Mouse (Mus musculus): ENCODE results near the gene Tff1.

Gene Tff1

DNA sequence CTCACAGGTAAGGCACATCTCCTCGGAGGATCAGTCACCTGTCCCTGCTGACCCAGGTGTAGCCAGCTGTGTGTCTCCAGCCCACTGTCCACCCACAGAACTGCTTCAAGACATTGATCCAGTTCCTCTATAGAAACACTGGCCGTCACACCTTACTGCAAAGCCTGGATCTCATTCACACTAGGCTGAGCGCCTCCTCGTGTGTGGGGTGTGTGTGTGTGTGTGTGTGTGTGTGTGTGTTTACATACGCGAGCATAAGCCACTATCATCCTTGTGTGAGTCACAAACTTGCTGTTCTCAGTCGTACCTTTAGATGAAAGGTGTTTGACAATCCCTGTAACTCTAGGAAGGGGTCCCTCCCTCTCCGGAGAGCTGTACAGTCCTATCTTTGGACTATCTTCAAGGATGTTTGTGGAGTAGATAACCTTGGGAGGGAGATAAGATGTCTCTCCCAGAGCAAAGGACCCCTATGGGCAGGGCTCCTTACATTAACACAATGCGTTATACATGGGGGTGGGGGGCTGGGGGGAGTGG, 12.0 kb downstream of the Tff1 start:
- no peak for DNase-seq (ENCODE audit: low spot score)

DNA sequence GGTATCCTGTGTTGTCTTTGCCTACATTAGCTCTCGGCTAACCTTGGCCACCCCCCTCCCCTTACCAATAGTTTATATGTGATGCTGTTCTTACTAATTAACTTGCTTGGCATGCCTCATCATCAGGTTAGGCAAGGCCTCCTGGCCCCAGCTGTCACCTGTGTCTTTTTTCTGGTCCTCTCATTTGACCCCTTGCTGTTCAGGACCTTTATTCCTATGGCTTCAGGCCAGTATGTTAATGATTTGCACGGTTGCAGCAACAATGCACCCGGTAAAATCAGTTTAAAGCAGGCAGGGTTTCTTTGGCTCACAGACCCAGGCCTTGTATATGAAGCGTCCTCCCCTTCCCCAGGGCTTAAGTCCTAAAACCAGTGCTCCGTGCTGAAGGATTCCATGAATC, 12.6 kb downstream of the Tff1 start:
- DNase-seq (ENCODE audit: low spot score): no peak

DNA sequence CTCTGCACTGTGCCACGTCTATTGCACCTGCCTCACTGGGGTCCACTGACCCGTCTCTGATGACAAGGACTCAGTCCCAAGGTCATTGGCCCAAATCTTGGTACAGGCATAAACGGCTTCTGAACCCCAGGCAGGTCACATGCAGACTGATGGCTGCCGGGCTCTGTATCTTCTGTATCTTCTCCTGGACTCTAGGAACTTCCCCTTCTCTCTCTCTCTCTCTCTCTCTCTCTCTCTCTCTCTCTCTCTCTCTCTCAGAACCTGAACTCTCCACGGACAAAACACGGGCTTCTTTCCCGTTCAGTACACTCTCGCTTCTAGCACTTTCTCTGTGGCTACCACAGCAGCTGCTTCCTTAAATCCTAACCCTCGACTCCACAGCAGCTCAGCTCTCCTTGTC, 19.1 kb downstream of the Tff1 start:
- DNase-seq (ENCODE audit: low spot score): no peak

DNA sequence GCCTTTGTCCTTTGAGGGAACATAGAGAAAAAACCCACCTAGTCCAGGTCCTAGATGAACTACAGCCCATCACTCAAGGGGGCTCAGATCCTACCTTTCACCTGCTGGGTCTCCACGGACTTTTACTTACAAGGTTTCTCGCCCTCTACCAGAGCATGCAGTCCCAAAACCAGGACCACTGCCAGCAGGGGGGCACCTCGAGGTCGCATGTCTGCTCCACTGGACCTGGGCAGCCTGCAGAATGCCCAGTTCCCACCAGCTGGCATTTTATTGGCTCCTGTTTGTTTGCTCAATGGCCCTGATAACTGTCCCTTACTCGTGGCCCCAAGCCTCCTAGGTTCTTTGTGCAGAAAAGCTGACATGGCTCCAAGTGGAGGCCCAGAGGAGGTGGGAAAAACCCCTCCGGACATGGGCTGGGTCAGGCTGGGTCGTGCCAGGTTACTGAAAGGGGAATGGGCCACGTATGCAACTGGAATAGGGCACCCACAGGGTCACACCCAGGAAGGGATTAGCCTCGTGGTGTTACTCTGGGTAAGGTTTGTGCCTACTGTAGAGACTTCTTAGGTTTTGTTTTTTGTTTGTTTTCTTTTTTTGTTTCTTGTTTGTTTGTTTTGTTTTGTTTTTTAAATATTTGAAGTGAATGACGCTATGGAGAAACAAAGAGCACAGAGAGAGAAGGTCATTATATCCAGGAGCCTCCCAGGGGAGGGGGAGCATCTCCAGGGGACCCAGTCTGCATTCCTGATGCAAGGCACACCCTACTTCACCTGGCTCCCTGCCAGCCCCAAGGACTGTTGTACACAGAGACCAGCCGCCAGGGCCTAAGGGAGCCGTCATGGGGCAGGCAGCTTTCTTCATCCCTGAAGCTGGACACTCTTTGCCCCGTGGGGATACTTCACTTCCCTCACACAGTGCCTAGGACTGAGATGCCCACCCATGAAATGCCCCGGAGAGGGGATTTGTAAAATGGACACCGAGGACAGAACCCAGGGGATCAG, 20.7 kb downstream of the Tff1 start, which contains the start of gene Tff2:
Gene Tff2 (minus strand): TSS at position 243 of the 998 bp plus-strand sequence.
- no peak for DNase-seq (ENCODE audit: low spot score)

DNA sequence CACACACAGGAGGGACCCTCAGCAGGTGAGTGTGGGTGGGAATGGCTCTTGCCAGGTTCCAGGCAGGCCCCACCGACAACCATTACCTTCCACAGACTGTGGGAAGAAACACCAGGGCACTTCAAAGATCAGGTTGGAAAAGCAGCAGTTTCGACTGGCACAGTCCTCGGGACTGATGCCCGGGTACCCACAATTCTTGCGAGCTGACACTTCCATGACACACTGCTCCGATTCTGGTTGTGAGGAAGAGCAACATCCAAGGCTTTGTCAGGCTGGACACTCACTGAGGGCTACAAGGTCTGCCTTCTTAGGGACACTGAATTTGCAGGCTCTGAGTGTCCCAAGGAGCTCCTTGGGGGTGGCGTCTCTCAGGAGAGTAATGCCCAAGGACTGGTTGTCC, 23.0 kb downstream of the Tff1 start:
- DNase-seq (ENCODE audit: low spot score): no peak

DNA sequence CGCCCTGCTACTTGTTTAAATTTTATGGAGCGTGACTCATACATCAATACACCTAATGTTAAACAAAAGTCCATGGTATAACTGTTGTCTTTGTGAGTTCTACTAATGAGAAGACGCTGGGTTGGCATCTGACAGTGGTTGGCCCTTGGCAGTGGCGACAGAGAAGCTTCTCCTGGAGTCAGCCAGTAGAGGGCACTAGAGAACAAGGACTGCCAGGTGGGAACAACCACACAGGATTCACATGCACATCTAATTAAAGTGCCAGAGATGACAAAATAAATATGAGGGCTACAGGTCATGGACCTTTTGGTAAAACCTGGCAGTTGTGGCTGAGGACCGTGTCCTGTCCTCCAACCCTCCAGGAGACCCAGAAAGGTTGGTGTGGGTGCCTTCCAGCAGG, 26.7 kb downstream of the Tff1 start:
- peak; percentile 66 for DNase-seq (ENCODE audit: low spot score)

DNA sequence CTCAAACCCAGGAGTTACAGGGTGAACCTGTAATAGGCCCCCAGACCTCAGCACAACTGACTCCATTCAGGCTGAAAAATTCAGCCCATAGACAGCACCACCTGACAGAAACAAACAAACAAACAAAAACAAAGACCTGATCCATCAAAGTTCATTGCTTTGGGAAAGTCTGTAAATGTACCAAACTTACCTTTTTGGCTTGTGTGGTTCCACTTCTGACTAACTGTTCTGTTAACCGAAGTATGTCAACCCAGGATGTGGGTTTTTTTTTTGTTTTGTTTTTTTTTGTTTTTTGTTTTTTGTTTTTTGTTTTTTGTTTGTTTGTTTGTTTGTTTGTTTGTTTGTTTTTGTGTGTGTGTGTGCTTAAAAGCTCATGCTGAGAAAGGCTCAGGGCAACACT, 28.3 kb downstream of the Tff1 start:
- no peak for DNase-seq (ENCODE audit: low spot score)

DNA sequence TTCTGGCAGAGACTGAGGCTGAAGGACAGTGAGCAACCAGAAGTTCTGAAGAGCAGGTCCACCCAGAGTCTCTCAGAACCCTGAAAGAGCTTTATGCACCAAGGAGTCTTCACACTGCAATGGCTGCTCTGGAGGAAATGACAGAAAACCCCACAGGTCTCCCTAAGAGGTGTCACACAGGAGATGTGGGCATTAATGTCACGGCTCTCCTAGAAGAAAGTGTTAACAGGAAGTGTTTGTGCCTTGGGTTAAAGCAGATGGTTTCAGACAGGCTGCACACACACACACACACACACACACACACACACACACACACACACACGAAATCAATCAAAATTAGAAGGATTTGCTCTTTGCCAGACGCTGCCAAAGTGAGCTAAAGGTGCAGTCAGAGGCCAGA, 28.8 kb downstream of the Tff1 start:
- peak; percentile 39 for DNase-seq (ENCODE audit: low spot score)

DNA sequence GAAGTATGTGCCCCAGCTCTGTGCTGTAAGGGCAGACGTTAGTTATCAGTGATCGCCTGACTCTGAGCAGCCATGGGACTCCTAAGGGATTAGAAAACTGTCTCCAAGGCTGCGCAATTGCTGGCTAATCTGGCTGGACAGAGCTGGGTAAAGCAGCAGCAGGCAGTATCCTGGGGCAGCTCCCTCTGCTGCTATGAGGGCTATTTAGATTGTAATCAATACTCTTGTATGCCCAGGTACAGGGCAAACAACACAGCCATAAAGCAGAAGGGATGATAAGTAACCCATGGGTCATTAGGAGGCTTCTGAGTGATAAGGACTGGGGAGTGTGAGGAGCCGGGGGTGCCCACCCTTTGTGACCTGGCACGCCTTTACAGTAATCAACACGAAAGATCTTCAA, 30.2 kb downstream of the Tff1 start:
- DNase-seq (ENCODE audit: low spot score): no peak

DNA sequence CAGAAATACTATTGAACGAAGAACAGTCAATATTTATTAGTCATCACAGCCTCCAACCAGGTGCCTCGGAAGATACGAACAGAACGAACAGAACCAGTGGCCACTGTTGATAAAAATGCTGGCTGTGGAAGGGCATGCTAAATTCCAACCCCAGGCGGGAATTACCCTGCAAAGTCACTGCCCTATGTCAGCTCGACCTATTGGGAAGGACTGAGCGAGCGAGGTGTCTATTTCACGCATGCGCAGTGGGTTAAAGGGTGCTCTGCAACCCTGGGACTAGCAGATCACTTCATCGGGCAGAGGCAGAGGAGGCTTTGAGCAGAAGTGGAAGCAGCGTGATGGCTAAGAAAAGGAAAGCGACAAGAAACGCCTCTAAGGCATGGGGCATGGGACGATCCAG, 31.3 kb downstream of the Tff1 start:
- DNase-seq (ENCODE audit: low spot score): no peak

DNA sequence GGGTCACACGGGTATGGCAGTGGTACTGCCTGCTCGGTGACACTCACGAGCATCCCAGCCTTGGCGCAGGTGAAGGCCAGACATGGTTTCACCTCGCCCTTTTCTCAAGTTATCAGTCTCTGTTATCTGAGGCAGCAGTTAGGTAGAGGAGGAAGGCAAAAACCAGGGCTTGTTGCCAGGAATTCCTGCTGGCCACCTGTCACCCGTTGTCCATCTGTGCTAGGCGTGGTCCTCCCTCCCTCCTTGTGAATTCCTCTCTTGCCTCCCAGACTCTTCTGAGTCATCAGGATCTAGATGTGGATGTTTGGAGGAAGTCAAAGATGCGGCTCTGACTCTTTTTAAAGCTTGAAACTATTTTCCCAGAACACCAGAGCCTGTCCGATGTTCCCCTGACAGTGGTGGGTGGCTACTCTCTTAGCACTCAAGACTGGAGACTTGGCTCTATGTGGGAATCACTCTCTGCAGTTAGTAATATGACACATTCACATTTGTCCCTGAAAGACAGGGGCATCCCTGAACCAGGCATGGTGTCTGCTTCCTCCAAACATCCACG, 33.7 kb downstream of the Tff1 start:
- no peak for DNase-seq (ENCODE audit: low spot score)

DNA sequence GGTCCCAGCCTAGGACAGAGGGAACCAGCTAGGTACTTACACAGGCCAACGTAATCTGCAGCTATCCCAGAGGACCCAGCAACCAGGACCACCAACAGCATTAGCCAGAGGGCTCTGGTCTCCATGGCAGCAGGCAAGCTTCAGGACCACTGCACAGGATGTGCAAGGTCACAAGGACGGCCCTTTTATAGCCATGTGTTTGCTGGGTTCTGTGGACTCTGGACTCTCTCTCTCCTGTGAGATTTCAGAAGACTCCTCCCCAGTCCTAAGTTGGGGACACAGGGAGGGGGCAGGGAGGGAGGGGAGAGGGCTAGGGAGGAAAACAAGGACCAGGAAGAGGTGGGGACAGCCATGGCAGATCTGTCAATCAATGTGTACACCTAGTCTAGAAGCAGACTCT, 35.6 kb downstream of the Tff1 start, which contains the start of gene Tff3:
Gene Tff3 (minus strand): TSS at position 195 of the 400 bp plus-strand sequence.
- no peak for DNase-seq (ENCODE audit: low spot score)

DNA sequence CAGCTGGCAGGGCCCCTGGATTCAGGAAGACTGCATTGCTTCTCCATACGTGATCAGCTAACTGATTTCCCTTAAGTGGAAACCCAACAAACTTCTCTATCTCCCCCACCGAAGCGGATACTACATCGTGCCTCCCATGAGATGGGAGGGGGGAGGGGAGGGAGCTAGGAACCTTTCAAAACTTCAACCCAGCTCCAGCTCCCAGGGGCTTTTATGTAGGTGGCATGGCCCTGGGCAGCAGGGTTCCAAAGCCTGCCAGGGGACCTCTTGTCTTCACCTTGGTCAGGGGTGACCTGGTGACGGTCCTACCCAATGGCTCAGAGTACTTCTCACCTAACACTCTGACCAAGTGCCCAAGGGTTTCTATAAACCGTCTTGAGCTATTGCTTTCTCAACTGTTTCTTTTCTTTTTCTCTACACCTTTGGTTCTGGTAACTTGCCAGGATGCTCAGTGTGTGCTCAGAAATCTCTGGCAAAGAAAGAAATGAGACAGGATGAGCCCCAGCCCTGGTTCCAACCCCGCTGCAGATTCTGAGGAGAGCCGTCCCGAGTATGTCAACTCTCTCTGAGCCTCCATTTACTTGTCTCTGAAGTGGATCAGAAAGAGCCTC, 36.3 kb downstream of the Tff1 start:
- DNase-seq (ENCODE audit: low spot score): no peak

DNA sequence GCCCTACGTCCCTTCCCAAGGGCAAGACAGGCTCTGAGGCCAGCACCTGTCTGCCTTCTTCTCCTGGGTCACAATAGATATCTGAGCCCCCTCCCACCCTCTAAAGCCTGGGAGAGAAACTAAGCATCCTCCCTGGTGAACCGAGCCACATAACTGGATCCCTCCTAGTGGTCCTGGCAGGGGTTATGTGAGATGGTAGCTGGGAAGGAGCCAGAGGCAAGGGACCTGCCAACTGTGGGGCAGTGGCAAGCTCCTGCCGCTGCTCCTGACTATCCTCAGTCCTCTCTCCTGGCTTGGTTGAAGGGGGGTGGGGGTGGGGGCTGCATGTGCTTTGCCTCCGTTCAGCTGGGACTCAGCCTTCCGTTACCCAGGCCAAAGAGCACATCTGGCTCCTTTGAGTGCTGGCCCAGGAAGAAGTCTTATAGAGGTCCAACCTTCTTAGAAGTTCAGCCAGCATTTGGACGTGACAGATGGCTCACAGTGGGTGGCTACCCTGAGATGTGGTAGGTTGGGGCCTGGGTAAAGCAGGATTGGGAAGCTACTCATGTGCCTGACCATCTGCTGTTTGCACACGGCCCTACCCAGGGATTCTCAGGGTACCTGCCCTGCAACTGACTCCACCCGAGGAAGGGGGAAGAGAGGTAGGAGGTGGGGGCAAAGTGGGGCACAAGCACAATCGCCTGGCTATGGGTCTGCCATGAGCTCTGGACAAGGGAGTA, 39.4 kb downstream of the Tff1 start:
- DNase-seq (ENCODE audit: low spot score): no peak

DNA sequence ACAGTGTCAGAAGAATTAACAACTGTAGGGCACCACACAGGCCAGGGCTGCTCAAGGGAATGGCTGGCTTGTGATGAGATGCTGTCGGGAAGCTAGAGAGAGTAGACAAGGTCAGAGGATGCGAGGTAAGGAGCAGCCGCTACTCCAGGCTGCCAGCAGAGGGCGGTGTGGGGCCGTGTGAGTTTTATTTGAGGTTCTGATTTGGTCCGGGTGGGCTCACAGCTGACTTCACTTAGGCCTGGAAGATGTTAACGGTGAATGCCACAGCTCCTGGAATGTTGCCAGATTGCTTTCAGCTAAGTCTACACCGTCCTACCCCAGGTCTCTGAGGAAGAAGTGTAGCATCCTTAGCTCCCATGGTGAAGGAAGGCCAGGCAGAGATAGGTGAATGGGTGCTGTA, 43.1 kb downstream of the Tff1 start:
- peak; percentile 34 for DNase-seq (ENCODE audit: low spot score)

DNA sequence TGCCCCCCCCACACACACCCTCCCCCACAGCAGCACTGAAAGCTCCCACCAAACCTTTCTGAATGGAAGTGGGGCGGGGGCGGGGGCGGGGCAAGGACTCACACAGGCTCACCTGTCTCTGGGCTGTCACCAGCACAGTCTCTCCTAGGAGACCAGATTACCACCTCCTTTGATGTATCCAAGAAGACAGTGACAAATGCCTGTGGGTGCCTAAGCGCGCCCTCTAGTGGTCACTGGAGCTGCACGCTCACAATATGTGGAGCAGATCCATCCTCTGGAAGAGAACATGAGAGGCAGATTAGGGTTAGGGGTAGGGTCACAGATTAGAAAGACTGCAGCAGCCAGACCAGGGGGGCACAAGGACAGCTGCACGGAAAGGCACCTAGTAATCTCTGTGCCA, 45.6 kb downstream of the Tff1 start:
- peak; percentile 83 for DNase-seq (ENCODE audit: low spot score)

DNA sequence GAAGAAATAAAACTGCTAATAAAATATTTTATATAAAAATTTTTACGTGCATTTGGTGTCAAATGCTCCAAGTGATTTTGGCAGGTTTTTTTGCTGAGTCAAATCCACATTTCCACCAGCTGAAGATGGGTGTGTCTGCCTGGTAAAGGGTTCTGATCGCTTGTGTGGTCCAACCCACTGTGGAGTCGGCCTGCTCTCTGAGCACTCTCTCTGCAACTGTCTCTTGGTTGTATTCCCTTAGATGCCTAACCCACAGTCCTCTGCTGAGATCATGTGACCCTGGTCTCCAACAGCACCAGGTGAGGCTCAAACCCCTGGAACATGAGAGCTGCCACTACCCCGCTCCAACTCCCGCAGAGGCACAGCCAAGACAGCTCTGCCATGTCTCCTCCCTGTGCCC, 47.1 kb downstream of the Tff1 start:
- DNase-seq (ENCODE audit: low spot score): no peak

DNA sequence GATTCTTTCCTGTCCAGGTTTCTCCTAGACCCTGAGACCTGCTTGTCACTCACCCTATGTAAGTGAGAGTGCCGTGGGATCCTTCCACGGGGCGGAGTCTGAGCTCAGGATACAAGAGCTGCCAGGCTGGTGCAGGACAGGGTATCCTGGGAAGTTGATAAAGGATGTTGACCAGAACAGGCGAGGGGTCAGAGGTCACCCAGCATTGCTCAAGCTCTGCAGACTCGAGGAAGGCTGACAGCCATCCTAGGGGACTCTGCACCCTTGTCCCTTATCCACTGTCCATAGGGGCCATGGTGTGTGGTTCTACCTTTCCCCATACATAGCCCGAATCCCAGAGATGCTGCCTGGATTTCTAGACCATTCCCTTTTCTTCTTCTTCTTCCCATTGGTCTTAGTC, 49.0 kb downstream of the Tff1 start:
- DNase-seq (ENCODE audit: low spot score): no peak

DNA sequence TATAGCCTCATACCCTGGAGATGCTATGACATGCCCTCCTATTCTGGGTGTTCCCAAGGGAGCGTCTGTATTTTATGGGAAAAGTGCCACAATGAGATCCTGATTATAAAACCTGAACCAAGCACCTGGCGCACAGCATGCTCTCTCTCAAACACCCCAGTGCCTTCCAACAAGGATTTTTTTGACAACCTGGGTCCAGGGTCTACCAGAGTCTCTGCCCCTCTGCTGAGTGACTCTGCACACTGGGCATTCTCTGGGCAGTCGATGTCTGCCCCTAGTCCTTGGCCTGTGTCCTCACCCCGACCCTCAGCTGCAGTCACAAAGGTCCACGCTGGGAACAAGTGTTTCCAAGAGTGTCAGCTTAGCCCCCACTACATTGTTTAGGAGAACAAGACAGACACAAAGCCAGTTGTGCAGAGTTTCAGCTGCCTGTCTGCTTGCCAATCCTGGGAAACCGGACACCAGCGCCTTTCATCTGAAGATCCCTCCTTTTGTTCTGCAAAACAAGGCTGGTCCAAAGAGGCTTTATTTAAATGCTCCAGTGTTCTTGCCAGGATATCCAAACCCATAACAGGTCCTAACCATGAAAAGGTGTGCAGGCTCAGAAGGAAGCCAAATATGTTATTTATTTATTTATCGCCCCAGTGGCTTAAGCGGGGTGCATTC, 51.8 kb downstream of the Tff1 start:
- DNase-seq (ENCODE audit: low spot score): no peak
